Mouse (Mus musculus) forebrain, embryonic 13.5 days (tissue): ENCODE results near the gene Zc3h14. TPM values are rescaled to one million over a fixed set of nuclear protein-coding genes. Genes with fewer than 3 reads are reported as not detected.

Source experiments
- ATAC-seq: fragments of 200-750 bp; cut with Nextera tagmentation; 2 replicates; pipeline ENCODE4 v1.8.0; 2017
- H3K27ac ChIP-seq: fragments of 300-500 bp; sonication (generic); 2 replicates; pipeline ENCODE4 v1.5.1; 2015; ENCODE audit warnings: inconsistent platforms, mild to moderate bottlenecking, moderate library complexity
- H3K27me3 ChIP-seq: fragments of 300-500 bp; sonication (generic); 2 replicates; pipeline ENCODE4 v1.6.1; 2015; ENCODE audit warnings: mild to moderate bottlenecking, inconsistent platforms
- H3K36me3 ChIP-seq: fragments of 300-500 bp; sonication (generic); 2 replicates; pipeline ENCODE4 v1.6.1; 2015; ENCODE audit warnings: mild to moderate bottlenecking, inconsistent platforms; ENCODE audit not compliant: poor library complexity, severe bottlenecking
- H3K4me1 ChIP-seq: fragments of 300-500 bp; sonication (generic); 2 replicates; pipeline ENCODE4 v1.6.1; 2015; ENCODE audit warnings: inconsistent platforms
- H3K4me2 ChIP-seq: fragments of 300-500 bp; sonication (generic); 2 replicates; pipeline ENCODE4 v1.6.1; 2015; ENCODE audit warnings: inconsistent platforms, mild to moderate bottlenecking, moderate library complexity
- H3K4me3 ChIP-seq: fragments of 300-500 bp; sonication (generic); 2 replicates; pipeline ENCODE4 v1.5.1; 2015; ENCODE audit warnings: mild to moderate bottlenecking, inconsistent platforms
- H3K9ac ChIP-seq: fragments of 300-500 bp; sonication (generic); 2 replicates; pipeline ENCODE4 v1.6.1; 2015; ENCODE audit warnings: mild to moderate bottlenecking, inconsistent platforms
- H3K9me3 ChIP-seq: fragments of 300-500 bp; sonication (generic); replicated peaks from 2 replicates; pipeline ENCODE4 v1.6.1; 2016; ENCODE audit warnings: inconsistent platforms
- WGBS: fragments of 180-500 bp; shearing (Covaris S2); methylation state at CpG from one replicate; pipeline ENCODE4 v1.1.7; 2015; 5-methylcytosine and 5-hydroxymethylcytosine counted together
- polyA plus RNA-seq: library from polyadenylated mRNA; unstranded; fragments of >200 nt; fragmentation: Nextera tagmentation; extraction: Ambion mirVana; gene quantifications from 2 replicates; pipeline ENCODE4 v1.2.1, GENCODE M21; 2015

Gene Zc3h14
- polyA plus RNA-seq, 1 experiment from 2014 or later: 125 TPM

DNA sequence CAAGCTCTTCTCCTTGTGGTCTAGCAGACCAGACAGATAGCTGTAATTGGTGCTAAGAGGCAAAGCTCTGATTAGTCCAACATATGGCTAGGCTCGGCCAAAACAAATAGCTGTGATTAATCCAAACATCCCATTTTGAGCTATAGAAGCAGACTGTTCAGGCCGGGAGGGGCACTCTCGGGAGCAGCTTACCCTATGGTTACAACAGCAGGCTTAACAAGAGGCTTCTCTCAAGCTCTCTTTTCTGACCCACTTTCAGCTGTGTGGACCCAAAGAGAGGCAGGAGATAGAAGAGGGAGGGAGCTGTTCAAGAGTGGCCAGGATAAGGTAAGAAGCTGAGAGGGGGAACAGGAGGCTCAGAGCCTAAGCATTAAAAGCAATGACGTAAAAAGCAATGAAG lies 1.1 kb upstream of the Zc3h14 start:
- H3K36me3 ChIP-seq: no peaks in the 10 kb centered on the region
- H3K9ac ChIP-seq: no peak overlapping the region; the same call in 1 of the 2 replicates
- no peak overlapping the region for H3K27ac ChIP-seq
- no peaks in the 10 kb centered on the region for H3K27me3 ChIP-seq
- 66% methylated on average over 4 of the region's 4 CpGs for WGBS
- peaks cover 35% of the 10 kb centered on the region for H3K4me1 ChIP-seq
- H3K4me3 ChIP-seq: no peak overlapping the region
- no peak overlapping the region for H3K4me2 ChIP-seq
- no peak for ATAC-seq
- no peaks in the 10 kb centered on the region for H3K9me3 ChIP-seq

DNA sequence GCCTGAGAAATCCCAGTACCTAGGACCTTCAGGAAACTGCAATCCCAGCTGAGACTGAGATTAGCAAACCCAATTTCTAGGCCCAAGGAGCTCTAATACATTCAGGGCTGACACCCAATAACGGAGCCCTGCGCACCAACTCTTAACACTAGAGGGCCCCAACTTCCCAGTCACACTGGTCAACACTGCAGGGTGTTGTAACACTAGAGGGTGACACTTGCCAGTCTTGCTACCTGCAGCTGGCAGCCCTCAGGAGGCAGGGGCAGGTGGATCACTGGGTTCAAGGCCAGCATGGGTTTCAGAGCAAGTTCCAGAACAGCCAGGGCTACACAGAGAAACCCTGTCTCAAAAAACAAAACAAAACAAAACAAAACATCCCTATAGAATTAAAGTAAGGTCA lies 633 bp upstream of the Zc3h14 start:
- WGBS: 18% methylated on average over 2 of the region's 2 CpGs
- H3K4me3 ChIP-seq: no peak overlapping the region
- peak; percentile 22 for ATAC-seq

DNA sequence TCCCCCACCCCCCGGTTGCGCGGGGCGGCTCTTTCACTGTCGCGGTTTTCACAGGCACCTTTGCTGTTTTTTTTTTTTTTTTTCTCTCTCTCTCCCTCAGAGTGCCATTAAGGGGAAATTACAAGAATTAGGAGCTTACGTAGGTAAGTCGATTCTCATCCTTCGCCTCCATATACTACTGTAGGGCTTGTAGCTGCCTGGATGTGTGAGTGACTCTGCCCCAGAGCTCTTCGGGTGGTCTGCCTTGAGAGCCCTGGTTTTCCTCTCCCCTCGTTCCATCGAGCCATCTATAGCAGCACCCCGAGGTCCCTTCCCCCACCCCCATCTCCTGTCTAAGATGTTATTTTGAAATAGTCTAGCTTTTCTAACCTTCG lies 603 bp downstream of the Zc3h14 start:
- H3K9ac ChIP-seq: peak overlapping the region; percentile 90
- H3K4me1 ChIP-seq: peaks cover 40% of the 10 kb centered on the region
- no peaks in the 10 kb centered on the region for H3K36me3 ChIP-seq
- peak overlapping the region; percentile 93 for H3K27ac ChIP-seq
- peak overlapping the region; percentile 75 for H3K4me2 ChIP-seq
- peak overlapping the region; percentile 71 for H3K4me3 ChIP-seq
- H3K9me3 ChIP-seq: no peaks in the 10 kb centered on the region
- under 1% methylated on average over 13 of the region's 14 CpGs for WGBS
- ATAC-seq: peak; percentile 63
- no peaks in the 10 kb centered on the region for H3K27me3 ChIP-seq

More for the DNA sequence above, 633 bp upstream of the Zc3h14 start:
- Histone ChIP-seq H3K9ac (no peak overlapping the region), H3K27ac (no peak overlapping the region), H3K4me1 (peaks cover 38% of the 10 kb centered on the region), H3K27me3 (no peaks in the 10 kb centered on the region), H3K9me3 (no peaks in the 10 kb centered on the region), H3K36me3 (no peaks in the 10 kb centered on the region), H3K4me2 (no peak overlapping the region)

DNA sequence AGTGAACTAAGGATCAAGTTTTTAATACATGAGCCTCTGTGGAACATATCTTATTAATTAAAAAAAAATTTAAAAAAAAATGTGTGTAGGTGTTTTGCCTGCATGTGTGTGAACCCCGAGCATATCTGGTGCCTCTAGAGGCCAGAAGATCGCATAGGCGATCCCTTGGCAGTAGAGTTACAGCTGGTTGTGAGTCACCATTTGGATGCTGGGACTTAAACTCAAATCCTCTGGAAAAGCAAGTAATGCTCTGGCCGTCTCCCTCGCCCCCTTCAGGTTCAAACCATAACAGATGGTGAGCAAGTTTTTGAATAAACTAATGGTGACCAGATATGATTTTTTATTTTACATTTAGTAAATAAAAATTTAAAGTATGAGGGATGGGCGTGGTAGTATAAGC lies 10.9 kb downstream of the Zc3h14 start:
- no peaks in the 10 kb centered on the region for H3K27me3 ChIP-seq
- no peaks in the 10 kb centered on the region for H3K9me3 ChIP-seq
- H3K9ac ChIP-seq: no peak overlapping the region
- peaks cover 81% of the 10 kb centered on the region for H3K36me3 ChIP-seq
- H3K4me3 ChIP-seq: no peak overlapping the region
- ATAC-seq: no peak
- no peak overlapping the region for H3K27ac ChIP-seq
- no peaks in the 10 kb centered on the region for H3K4me1 ChIP-seq
- 88% methylated on average over 6 of the region's 6 CpGs for WGBS
- H3K4me2 ChIP-seq: no peak overlapping the region

DNA sequence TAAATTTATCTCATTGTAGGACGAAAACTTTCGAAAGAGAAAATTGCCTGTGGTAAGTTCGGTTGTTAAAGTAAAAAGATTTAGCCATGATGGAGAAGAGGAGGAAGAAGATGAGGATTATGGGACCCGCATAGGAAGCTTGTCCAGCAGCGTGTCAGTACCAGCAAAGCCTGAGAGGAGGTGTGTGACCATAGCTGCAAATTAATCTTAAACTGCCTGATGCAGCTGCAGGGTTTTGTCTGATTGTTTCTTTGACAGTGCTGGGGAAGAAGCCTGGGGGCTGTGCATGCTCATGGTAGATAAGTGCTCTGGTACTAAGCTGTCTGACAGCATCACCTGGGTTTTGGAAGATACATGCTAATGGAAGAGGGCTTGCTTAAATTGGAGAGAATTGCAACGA lies 12.9 kb downstream of the Zc3h14 start:
- WGBS: 95% methylated on average over 6 of the region's 6 CpGs
- Histone ChIP-seq H3K4me2 (no peak overlapping the region), H3K27ac (no peak overlapping the region), H3K27me3 (no peaks in the 10 kb centered on the region), H3K4me1 (no peaks in the 10 kb centered on the region), H3K36me3 (peaks cover 91% of the 10 kb centered on the region), H3K9me3 (no peaks in the 10 kb centered on the region), H3K9ac (no peak overlapping the region), H3K4me3 (no peak overlapping the region)
- no peak for ATAC-seq

DNA sequence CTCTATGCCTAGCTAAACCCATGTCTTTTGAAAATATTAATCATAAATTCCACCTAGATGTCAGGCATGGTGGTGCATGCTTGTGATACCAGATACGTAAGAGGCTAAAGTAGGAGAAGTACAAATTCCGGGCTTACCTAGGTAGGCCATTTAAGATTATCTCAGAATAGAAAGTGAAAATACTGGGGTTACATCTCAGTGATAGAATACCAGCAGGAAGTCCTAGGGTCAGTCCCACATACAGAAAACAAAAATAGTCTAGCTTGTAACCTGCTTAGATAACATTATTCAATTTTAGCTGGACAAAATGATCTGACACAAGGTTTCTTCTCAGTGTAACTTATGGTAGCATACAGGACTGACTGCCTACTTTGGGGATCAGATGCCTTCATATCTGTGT lies 19.5 kb downstream of the Zc3h14 start:
- no peak for ATAC-seq
- Histone ChIP-seq H3K9me3 (no peaks in the 10 kb centered on the region), H3K9ac (no peak overlapping the region), H3K36me3 (peaks cover 85% of the 10 kb centered on the region), H3K4me3 (no peak overlapping the region), H3K27ac (no peak overlapping the region), H3K4me2 (no peak overlapping the region), H3K4me1 (no peaks in the 10 kb centered on the region), H3K27me3 (no peaks in the 10 kb centered on the region)
- WGBS: 98% methylated on average over 2 of the region's 2 CpGs

DNA sequence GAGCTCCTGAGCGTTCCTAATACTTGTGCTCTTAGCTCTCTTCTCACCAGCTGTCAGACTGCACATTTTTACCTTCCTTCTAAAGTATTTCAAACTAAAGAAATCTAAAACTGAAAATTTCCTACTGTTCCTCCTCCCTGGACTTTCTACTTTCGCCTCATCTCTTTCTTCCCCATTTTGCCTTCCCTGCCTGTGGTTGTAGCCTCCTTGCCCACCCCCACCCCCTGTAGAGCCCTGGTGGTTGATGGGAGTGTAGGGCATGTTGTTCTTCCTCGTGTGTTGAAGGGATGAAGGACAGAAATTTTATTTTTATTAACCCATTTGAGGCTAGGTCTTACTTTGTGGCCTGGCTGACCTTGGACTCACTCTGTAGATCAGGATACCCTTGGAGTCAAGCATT lies 30.7 kb downstream of the Zc3h14 start:
- Histone ChIP-seq H3K9ac (no peak overlapping the region), H3K27ac (no peak overlapping the region), H3K4me2 (no peak overlapping the region), H3K27me3 (no peaks in the 10 kb centered on the region), H3K36me3 (peaks cover 86% of the 10 kb centered on the region), H3K9me3 (no peaks in the 10 kb centered on the region), H3K4me1 (no peaks in the 10 kb centered on the region), H3K4me3 (no peak overlapping the region)
- no peak for ATAC-seq
- WGBS: 80% methylated on average over 3 of the region's 3 CpGs

DNA sequence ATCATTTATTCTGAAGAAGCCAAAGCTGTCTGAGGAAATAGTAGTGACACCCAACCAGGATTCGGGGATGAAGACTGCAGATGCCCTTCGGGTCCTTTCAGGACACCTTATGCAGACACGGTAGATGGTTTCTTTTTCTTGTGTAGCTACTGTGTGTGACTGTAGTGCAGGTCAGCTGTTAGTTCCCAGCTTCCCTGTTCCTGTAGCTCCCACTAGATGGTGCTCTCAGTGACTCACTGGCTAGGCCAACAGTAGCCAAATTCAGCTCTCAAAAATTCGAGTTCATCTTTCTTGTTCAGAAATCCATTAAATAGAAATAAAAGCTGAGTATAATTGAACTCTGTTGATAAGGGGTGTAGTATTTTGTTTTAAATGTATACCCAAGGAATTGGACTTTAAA lies 32.4 kb downstream of the Zc3h14 start:
- Histone ChIP-seq H3K4me2 (no peak overlapping the region), H3K9me3 (no peaks in the 10 kb centered on the region), H3K27me3 (no peaks in the 10 kb centered on the region), H3K27ac (no peak overlapping the region), H3K4me1 (no peaks in the 10 kb centered on the region), H3K9ac (no peak overlapping the region), H3K4me3 (no peak overlapping the region), H3K36me3 (peaks cover 87% of the 10 kb centered on the region)
- peak; percentile 55; the same call in 1 of the 2 replicates for ATAC-seq
- 85% methylated on average over 4 of the region's 4 CpGs for WGBS

DNA sequence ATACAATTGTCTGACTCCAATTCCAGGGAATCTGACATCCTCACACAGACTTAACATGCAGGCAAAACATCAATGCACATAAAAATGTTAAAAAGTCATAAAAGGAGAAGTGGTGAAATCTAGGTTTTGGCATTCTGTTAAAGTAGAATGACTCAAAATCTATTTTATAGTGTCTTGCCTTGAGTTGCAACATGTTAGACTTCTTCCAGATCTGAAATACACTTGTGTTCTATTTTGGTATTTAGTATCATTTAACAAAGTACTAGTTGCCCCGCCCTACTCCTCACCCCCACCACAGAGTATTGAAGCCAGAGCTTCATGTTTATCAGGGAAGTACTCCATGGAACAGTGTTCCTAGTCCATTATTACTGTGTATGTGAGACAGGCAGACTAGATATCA lies 37.5 kb downstream of the Zc3h14 start:
- WGBS: 97% methylated on average over 1 of the region's 1 CpGs
- Histone ChIP-seq H3K9ac (no peak overlapping the region), H3K4me2 (no peak overlapping the region), H3K36me3 (peaks cover 86% of the 10 kb centered on the region), H3K4me3 (no peak overlapping the region), H3K9me3 (no peaks in the 10 kb centered on the region), H3K27ac (no peak overlapping the region), H3K4me1 (no peaks in the 10 kb centered on the region), H3K27me3 (no peaks in the 10 kb centered on the region)
- no peak for ATAC-seq

DNA sequence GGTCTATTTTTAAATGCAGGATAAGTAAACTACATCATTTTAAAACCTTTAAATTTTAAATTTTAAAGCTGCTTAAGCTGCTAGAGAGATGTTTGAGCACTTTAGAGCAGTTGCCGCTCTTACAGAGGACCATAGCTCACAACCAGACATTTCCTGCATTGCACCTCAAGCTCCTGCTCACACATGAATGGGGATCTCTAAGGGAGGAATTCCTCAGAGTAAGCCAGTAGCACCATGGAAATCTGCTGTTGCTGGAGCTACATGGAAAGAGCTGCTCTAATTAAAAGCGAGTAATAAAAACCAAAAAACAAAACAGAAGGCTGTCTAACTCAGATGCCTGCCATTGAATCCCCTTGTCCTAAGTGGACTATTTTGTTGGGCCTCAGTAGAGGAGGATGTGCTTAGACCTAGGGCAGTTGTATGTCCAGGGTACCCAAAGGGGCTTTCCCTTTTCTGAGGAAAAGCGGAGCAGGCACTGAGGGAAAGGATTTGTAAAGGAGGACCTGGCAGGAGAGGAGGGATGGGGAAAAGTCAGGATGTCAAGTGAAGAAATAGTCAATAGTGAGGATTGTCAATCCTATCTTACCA lies 49.1 kb downstream of the Zc3h14 start:
- Histone ChIP-seq H3K36me3 (peaks cover 89% of the 10 kb centered on the region), H3K9ac (no peak overlapping the region), H3K4me2 (no peak overlapping the region), H3K4me3 (no peak overlapping the region), H3K4me1 (no peaks in the 10 kb centered on the region), H3K9me3 (no peaks in the 10 kb centered on the region), H3K27me3 (no peaks in the 10 kb centered on the region), H3K27ac (0 out of 2 replicates have a peak overlapping the region, but pooled peaks have one; percentile 22)
- 78% methylated on average over 3 of the region's 3 CpGs for WGBS
- ATAC-seq: no peak

DNA sequence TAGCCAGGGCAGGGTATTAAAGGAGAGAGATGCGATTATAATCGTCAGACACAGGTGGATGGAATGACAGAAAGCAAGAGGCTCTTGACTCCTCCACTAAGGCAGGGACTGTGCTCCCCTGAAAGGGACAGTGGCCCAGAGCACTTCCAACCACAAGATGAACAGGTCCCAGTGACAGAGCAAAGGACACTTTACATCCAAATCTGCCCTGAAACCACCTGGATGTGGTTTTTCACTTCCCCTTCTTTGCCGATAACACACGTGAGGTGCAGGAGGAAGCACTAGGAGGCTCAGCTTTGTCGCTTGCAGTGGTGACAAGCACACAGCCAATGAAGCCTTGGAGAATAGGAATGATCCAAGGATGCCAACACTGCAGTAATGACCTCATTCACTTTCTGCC lies 53.6 kb downstream of the Zc3h14 start:
- H3K27ac ChIP-seq: no peak overlapping the region

DNA sequence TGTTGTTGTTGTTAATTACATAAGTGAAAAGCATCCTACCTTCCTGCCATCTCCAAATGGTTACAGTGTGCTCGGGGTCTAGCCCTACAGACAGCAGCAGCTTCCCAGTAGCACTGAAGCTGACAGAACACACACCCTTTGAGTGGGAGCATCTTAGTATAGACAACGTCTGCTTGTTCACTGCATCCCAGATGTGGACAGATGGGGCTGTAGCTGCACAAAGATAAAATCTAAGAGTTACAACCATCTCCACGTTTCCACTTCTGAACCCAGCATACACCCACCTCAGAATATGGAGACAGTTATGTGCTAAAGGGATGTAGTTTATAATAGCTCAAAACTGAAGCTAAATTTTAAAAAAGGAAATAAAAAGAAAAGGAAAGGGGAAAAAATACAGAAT lies 55.5 kb downstream of the Zc3h14 start:
- no peak overlapping the region for H3K4me3 ChIP-seq
- ATAC-seq: no peak
- H3K9ac ChIP-seq: no peak overlapping the region
- H3K36me3 ChIP-seq: peaks cover 57% of the 10 kb centered on the region
- 90% methylated on average over 3 of the region's 3 CpGs for WGBS
- no peaks in the 10 kb centered on the region for H3K27me3 ChIP-seq
- no peaks in the 10 kb centered on the region for H3K9me3 ChIP-seq
- no peaks in the 10 kb centered on the region for H3K4me1 ChIP-seq
- H3K27ac ChIP-seq: no peak overlapping the region
- H3K4me2 ChIP-seq: no peak overlapping the region

More for the DNA sequence above, 53.6 kb downstream of the Zc3h14 start:
- Histone ChIP-seq H3K27me3 (no peaks in the 10 kb centered on the region), H3K9me3 (no peaks in the 10 kb centered on the region), H3K36me3 (peaks cover 66% of the 10 kb centered on the region), H3K4me3 (no peak overlapping the region), H3K9ac (no peak overlapping the region), H3K4me2 (no peak overlapping the region), H3K4me1 (no peaks in the 10 kb centered on the region)
- no peak for ATAC-seq
- 89% methylated on average over 5 of the region's 5 CpGs for WGBS

DNA sequence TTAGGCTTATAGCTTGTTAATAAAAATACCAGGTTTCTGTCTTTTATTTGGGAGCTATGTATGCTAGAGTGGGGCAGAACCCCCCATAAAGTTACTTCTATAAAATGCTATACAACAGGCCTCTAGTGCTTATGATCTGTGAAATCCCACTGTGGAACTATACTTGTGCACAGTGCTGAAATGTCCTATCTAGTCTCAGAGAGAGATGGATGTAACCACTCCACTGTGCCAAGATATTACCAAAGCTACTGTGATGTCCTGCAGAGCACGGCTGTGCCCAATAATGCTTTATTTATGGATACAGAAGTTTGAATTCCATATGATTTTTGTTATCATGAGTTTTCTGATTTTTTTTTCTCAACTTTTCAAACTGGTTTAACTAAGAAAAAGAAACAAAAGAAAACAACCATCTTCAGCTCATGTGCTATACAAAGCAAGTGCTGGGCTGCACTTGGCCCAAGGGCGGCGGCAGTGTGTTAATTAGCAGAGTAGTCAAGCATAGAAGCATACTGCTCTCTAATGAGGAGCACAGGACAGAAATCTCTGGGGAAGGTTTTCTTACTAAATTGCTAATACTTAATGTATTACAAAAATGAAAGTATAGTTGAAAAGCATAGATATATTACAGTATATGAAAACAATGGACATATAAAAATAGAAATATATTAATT lies 57.4 kb downstream of the Zc3h14 start:
- 56% methylated on average over 3 of the region's 3 CpGs for WGBS
- Histone ChIP-seq H3K27me3 (no peaks in the 10 kb centered on the region), H3K9ac (no peak overlapping the region), H3K4me3 (no peak overlapping the region), H3K27ac (no peak overlapping the region), H3K4me2 (no peak overlapping the region), H3K4me1 (no peaks in the 10 kb centered on the region), H3K36me3 (peaks cover 48% of the 10 kb centered on the region), H3K9me3 (no peaks in the 10 kb centered on the region)
- peak; percentile 50; the same call in 1 of the 2 replicates for ATAC-seq
